Mouse (Mus musculus): ENCODE results near the gene Tmprss4. TPM values are rescaled to one million over a fixed set of nuclear protein-coding genes. Genes with fewer than 3 reads are reported as not detected.

Gene Tmprss4
- total RNA-seq, 2 experiments from 2014 or later: 0.18 to 0.20 TPM

DNA sequence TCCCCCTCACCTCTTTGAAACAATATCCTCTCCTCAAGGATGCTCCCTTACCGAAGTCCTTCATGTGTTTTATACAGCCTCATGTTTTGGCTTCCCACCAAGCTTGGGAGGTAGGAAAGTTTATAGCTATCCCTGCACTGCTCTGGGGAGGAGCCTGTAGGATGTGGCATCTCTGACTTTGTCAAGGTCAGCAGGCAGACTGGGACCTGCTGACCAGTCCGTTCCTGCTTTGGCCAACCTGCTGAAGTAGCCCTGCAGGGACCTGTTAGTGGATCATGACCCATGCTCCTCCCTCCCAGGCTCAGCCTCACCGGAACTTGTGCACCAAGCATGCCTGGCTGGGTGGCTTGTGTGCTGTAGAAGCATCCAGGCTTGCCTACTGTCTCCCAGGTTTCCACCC is 61.2 kb downstream of the Tmprss4 start:
- no peak for DNase-seq (ENCODE audit: low spot score in 2 of 2)
- intact Hi-C loops (cut with DNase I): no loop called here

DNA sequence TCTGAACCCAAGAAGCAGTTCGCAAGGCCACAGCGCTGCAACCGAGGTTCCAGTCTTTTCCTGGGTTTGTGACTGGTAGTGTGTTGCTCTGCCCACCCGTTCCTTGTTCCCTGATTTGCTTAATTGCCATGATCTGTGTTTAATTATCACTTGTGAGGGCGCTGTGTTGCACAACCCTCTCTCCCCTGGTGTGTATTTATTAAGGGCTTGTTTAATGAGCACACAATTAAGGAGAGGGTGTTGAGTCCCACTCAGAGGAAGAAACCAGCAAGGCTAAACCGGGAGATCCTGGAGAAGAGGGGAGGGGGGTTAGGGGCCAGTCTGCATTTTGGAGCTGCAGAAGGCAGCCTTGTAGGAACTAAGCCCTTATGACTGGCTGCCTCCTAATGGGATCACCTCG is 62.9 kb downstream of the Tmprss4 start:
- no peak for DNase-seq (ENCODE audit: low spot score in 2 of 2)
- intact Hi-C loops (cut with DNase I): no loop called here

DNA sequence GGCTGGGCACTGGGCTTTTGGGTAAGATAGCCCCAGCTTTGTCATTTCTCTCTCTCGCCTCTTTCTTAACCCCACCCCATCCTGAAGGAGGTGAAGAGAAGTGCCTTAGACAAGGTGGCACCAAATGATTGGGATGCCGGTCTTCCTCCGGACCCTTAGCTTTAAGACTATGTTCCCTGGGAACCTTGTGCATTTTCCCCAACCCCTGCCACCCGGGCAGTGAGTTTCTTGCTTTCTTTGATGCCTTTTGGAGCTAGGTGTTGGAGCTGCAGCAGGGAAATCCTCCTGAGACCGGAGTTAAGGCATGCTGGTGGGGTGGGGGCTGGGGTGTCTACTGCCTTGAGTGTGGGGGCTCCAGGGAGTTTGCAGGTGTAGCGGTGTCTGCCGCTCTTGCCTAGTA is 64.8 kb downstream of the Tmprss4 start:
- no peak for DNase-seq (ENCODE audit: low spot score in 2 of 2)
- intact Hi-C loops (cut with DNase I): no loop called here

DNA sequence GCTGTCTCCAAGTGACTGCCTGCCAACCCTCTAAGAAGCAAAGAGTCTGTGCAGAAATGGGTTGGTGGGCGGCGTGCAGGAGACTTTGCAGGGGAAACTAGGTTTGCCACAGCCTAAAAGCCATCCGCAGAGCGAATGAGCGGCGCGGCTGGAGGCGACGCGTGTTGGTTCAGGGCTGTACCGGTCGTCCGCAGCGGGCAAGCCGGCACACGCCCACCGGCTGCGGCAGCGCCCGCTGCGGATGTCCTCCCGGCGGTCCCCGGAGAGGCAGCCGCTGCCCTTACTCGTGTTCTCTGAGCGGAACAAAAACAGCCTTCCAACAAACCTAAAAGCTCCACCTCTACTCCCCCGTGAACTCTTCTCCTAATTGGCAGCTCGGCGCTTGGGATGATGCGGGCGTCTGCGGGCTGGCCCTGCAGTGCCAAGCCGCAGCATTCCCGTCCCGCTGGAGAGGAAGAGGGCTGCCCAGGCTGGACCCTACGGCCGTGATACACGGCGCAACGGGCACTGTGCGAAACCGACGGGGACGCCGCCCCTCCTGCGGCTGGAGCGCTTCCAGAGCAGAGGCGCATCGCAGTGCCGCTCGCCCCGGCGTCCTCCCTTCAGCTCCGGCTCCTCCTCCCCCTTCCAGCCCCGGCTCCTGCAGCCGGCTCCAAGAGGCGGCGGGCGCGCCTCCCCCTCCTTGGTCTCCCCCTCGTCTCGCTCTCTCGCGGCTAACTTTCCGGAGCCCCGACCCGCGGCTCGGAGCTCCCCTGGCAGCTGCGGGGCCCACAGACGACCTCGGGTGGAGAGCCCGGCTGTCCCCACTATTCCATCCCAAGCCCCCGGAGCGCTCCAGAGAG is 65.5 kb downstream of the Tmprss4 start, which contains the start of gene Scn4b:
Gene Scn4b (plus strand): TSS at position 205 of the 842 bp plus-strand sequence.
- peak in 1 of 2 experiments; percentile 70 for DNase-seq (ENCODE audit: low spot score in 2 of 2)

DNA sequence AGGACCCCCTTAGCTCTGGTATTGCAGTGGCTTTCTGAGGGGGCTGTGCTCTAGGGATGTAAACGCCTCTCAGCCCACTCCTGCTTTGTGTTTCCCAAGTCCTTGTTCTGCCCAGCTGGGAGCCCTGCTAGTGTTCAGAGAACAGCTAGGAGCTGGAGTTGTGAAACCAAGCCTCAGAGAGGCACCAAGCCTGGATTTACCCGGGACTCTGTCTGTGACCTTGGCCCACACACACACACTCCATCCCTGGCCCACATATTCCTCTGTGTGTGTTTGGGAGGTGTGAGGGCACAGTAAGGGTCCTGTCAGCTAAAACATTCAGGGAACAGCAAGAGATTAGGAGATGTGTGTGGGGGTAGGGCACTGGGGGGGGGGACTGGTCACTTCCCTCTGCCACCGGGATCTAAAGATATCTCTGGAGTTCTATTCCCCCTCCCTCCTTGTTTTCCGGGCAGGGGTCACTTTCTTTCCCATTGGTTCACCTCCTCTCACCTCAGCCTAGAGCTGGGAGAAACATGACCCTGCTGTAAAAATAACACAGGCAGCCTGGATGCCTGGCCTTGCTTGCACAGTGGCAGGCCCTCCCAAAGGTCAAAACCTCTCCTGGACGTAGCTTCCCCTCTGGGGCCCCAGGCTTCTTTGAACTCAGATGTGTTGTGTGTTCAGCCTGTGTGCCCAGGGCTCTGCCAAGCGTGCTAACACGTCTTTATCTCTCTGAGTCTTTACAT is 67.3 kb downstream of the Tmprss4 start:
- intact Hi-C loops (cut with DNase I): loop anchor here (2.0 kb wide), 1 partner anchor 14 kb away; no protein-coding TSS in a partner anchor
- DNase-seq (ENCODE audit: low spot score in 2 of 2): no peak

More for the DNA sequence above, 65.5 kb downstream of the Tmprss4 start, which contains the start of gene Scn4b:
- intact Hi-C loops (cut with DNase I): no loop called here

DNA sequence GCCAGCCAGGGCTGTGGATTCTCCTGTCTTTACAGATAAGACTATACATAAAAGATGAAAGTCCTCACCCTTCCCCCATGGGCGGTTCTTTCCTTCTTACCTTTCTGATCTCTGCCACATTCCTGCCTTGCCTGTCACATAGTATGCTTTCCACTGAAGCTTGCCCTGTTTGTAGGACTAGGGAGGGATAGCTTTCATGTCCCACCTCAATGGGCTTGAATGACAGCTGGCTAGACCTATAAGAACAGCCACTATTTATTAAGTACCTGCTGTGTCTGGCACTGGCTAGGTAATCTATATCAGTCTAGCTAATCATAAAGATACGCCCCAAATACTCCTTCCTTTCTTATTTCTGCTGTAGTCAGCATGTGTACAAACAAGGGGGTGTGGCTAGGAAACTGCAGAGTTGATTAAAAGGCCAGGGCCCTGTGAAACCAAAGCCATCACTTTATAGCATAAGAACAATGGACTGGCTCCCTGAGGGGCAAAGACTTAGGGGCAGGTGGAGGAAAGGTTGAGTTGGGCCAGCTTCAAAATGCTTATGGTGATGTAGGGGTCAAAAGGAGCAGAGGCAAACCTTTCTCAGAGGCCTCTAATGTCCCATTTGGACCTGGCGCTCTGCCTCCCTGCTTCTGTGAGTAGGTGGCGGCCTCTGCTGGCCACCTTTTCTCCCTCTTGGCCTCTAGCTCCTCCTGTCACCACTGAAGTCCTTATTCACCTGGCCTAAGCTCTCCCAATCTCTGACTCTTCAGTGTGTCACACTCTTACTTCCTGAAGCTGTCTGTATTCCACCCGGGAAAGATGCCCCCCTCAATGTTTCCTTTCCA is 70.2 kb downstream of the Tmprss4 start:
- intact Hi-C loops (cut with DNase I): no loop called here
- no peak for DNase-seq (ENCODE audit: low spot score in 2 of 2)

DNA sequence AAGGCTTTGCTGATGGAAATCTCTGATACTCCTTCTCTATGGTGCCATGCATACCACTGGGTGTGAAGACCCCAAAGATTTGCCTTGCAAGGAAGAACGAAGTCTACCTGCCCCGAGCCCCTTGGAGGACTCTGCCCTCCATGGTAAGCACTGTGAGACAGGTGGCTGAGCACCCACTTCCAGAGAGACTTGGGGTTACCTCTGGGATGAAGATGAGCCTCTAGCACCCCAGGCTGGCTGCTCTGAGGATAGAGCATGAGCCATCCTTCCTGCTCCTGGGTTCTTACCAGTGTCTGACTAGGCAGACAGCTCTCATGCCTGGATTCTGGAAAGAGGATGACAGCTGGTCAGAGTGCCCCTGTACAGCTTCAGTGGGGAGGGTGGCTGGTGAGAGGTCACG is 73.8 kb downstream of the Tmprss4 start:
- no peak for DNase-seq (ENCODE audit: low spot score in 2 of 2)
- intact Hi-C loops (cut with DNase I): no loop called here

DNA sequence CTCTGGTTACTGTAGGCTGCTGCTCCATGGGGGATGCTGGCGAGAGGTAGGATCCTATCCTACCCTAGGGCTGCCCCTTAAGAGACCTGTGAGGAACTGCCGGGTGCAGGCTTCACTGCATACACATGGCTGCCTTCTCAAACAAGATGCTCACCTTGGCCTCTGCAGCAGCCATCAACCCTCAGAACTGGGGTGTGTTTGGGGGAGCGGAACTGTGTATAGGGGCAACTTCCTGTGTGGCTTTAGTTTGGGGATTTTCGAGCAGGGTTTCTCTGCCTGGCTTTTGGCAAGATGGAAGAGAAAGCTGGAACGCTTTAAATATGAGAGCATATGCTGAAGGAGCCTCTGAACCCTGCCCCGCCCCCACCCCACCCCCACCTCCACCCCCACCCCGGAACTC is 77.0 kb downstream of the Tmprss4 start:
- no peak for DNase-seq (ENCODE audit: low spot score in 2 of 2)
- intact Hi-C loops (cut with DNase I): no loop called here

DNA sequence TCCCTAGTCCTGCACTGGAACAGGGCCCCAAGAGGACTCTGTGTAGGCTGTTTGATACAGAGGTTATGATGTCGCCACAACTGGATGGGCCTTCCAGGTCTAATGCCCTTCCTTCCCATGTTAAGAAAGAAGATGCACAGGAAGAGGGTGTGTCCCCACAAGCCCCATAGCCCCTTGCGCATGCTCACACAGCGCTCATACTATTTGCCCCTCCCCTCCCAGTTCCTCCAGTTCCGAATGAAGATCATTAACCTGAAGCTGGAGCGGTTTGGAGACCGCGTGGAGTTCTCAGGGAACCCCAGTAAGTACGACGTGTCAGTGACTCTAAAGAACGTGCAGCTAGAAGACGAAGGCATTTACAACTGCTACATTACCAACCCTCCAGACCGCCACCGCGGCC is 78.7 kb downstream of the Tmprss4 start:
- DNase-seq (ENCODE audit: low spot score in 2 of 2): no peak
- intact Hi-C loops (cut with DNase I): no loop called here

Other genes starting within 250 kb of the Tmprss4 start
- 10 to 100 TPM; 60.9 to 78.5 TPM for gene Ube4a, start 238.5 kb downstream of the Tmprss4 start, total RNA-seq (2021)
- gene Cd3g, start 223.7 kb downstream of the Tmprss4 start, total RNA-seq (2021): not detected
- not detected for gene Cd3d, start 222.3 kb downstream of the Tmprss4 start, total RNA-seq (2021)
- gene Cd3e, start 194.5 kb downstream of the Tmprss4 start, total RNA-seq (2021): not detected
- gene Mpzl2, start 164.3 kb downstream of the Tmprss4 start, total RNA-seq (2021): 1 to 10 TPM in 1 of 2 experiments, under 1 TPM in 1; 0.84 to 1.4 TPM
- gene Mpzl3, start 148.9 kb downstream of the Tmprss4 start, total RNA-seq (2021): 1 to 10 TPM; 4.3 to 4.6 TPM
- under 1 TPM; 0.62 to 0.63 TPM for gene Jaml, start 124.9 kb downstream of the Tmprss4 start, total RNA-seq (2021)
- 100 to 1,000 TPM; 251 to 273 TPM for gene Scn2b, start 86.3 kb downstream of the Tmprss4 start, total RNA-seq (2021)
- 10 to 100 TPM; 68.8 to 73.4 TPM for gene Scn4b, start 65.7 kb downstream of the Tmprss4 start, total RNA-seq (2021)
- 1 to 10 TPM; 1.0 to 1.2 TPM for gene BC049352, start 22.1 kb downstream of the Tmprss4 start, total RNA-seq (2021)
- gene Il10ra, start 65.1 kb upstream of the Tmprss4 start, total RNA-seq (2021): 1 to 10 TPM; 2.9 to 3.9 TPM
- gene Tmprss13, start 115.0 kb upstream of the Tmprss4 start, total RNA-seq (2021): not detected
- 100 to 1,000 TPM; 110 to 129 TPM for gene Fxyd6, start 166.1 kb upstream of the Tmprss4 start, total RNA-seq (2021)
- 1 to 10 TPM; 5.7 to 5.8 TPM for gene Fxyd2, start 195.6 kb upstream of the Tmprss4 start, total RNA-seq (2021)
- 10 to 100 TPM; 42.5 to 64.6 TPM for gene Dscaml1, start 222.5 kb upstream of the Tmprss4 start, total RNA-seq (2021)

Measured in left cerebral cortex, postnatal 36 days (tissue).